In genomic region chr16:49986954-49987353, GRCm38 (mm10) we compare ENCODE assay signal across 19 mouse cellular contexts.
DNase-seq lines count a peak whose midpoint lies in the region; ATAC-seq and TF ChIP-seq lines count a peak whose summit lies in the region.
"Had no signal": no experiment of that assay in that cellular context is flagged by ENCODE, and none has a peak within 500 bp of the region (broad histone marks: within the 10 kb centered on the region; RNA-seq: fewer than 3 reads in every experiment).

No protein-coding gene starts in this region.

- no peaks in the 10 kb centered on the region for H3K27me3 ChIP-seq in intestine, embryonic 14.5 days (replicated peaks; ENCODE audit: control insufficient read depth, insufficient read depth, low read length)
- H3K27me3 ChIP-seq in intestine, postnatal 0 days (replicated peaks; ENCODE audit: control insufficient read depth, insufficient read depth, low read length), result no peaks in the 10 kb centered on the region
- no peaks in the 10 kb centered on the region for H3K27me3 ChIP-seq in liver, embryonic 12.5 days (replicated peaks)
- H3K27me3 ChIP-seq in stomach, postnatal 0 days (ENCODE audit: control insufficient read depth, insufficient read depth, low read length), result no peaks in the 10 kb centered on the region
- H3K27me3 ChIP-seq: heart, embryonic 15.5 days; kidney, embryonic 15.5 days; limb, embryonic 12.5 days had no signal

- H3K27ac ChIP-seq in intestine, embryonic 14.5 days (ENCODE audit: low read depth), result no peak overlapping the region
- no peak overlapping the region for H3K27ac ChIP-seq in intestine, postnatal 0 days (ENCODE audit: low read depth, low read length)
- H3K27ac ChIP-seq in liver, embryonic 12.5 days, result no peak overlapping the region
- no peak overlapping the region for H3K27ac ChIP-seq in stomach, postnatal 0 days (replicated peaks)
- H3K27ac ChIP-seq: embryonic facial prominence, embryonic 10.5 days; heart, embryonic 15.5 days; kidney, embryonic 15.5 days; layer of hippocampus, adult 2 months; limb, embryonic 12.5 days had no signal

- TF ChIP-seq EP300 in stomach, postnatal 0 days (optimal IDR thresholded peaks at IDR 0.05), result no peak

- H3K4me3 ChIP-seq in intestine, embryonic 14.5 days (ENCODE audit: low read depth, low read length), result no peak overlapping the region
- H3K4me3 ChIP-seq in intestine, postnatal 0 days (ENCODE audit: low read depth, low read length), result no peak overlapping the region
- no peak overlapping the region for H3K4me3 ChIP-seq in liver, embryonic 12.5 days
- H3K4me3 ChIP-seq in stomach, postnatal 0 days (ENCODE audit: low read depth, low read length), result no peak overlapping the region
- H3K4me3 ChIP-seq: embryonic facial prominence, embryonic 10.5 days; heart, embryonic 15.5 days; kidney, embryonic 15.5 days; layer of hippocampus, adult 2 months; limb, embryonic 12.5 days had no signal

- H3K9ac ChIP-seq in intestine, embryonic 14.5 days (ENCODE audit: low read length), result no peak overlapping the region
- H3K9ac ChIP-seq in intestine, postnatal 0 days (ENCODE audit: low read depth, low read length), result no peak overlapping the region
- H3K9ac ChIP-seq in liver, embryonic 12.5 days, result no peak overlapping the region
- H3K9ac ChIP-seq in stomach, postnatal 0 days (ENCODE audit: low read length), result no peak overlapping the region
- H3K9ac ChIP-seq: heart, embryonic 15.5 days; kidney, embryonic 15.5 days; limb, embryonic 12.5 days had no signal

- 0 out of 2 replicates have a peak, but pooled peaks have one; percentile 12 for ATAC-seq in intestine, embryonic 14.5 days (replicated peaks; ENCODE audit: low FRiP score, low TSS enrichment, low read depth)
- ATAC-seq in intestine, postnatal 0 days, result no peak
- peak; percentile 44; the same call in 1 of the 2 replicates for ATAC-seq in liver, embryonic 12.5 days
- peak; percentile 89 for ATAC-seq in monocyte, adult 5-6 weeks (replicated peaks; ENCODE audit: insufficient number of reproducible peaks, low FRiP score, low TSS enrichment, poor library complexity, severe bottlenecking)
- no peak for ATAC-seq in stomach, postnatal 0 days (ENCODE audit: low FRiP score, low TSS enrichment)

- no peaks in the 10 kb centered on the region for H3K9me3 ChIP-seq in intestine, embryonic 14.5 days (ENCODE audit: control insufficient read depth, low read length)
- no peaks in the 10 kb centered on the region for H3K9me3 ChIP-seq in intestine, postnatal 0 days (ENCODE audit: control insufficient read depth)
- no peaks in the 10 kb centered on the region for H3K9me3 ChIP-seq in liver, embryonic 12.5 days (replicated peaks)
- H3K9me3 ChIP-seq in stomach, postnatal 0 days (ENCODE audit: control insufficient read depth, low read length), result no peaks in the 10 kb centered on the region
- H3K9me3 ChIP-seq: embryonic facial prominence, embryonic 10.5 days; heart, embryonic 15.5 days; kidney, embryonic 15.5 days; limb, embryonic 12.5 days had no signal

- intact Hi-C loops in left cerebral cortex, postnatal 36 days (cut with DNase I), result no loop called here

- no peak for TF ChIP-seq CTCF in intestine, postnatal 0 days (IDR thresholded peaks at IDR 0.05; ENCODE audit: low read depth)
- no peak for TF ChIP-seq CTCF in stomach, postnatal 0 days (IDR thresholded peaks at IDR 0.05; ENCODE audit: low read depth)

- WGBS in intestine, embryonic 14.5 days, result 70% methylated on average over 6 of the region's 6 CpGs
- 32% methylated on average over 6 of the region's 6 CpGs for whole genome bisulfite sequencing in intestine, postnatal 0 days
- whole genome bisulfite sequencing in liver, embryonic 12.5 days (ENCODE audit: insufficient replicate concordance), result 22% methylated on average over 6 of the region's 6 CpGs
- 65% methylated on average over 6 of the region's 6 CpGs for whole genome bisulfite sequencing in stomach, postnatal 0 days

- DNase-seq in intestine, embryonic 14.5 days (ENCODE audit: low spot score), result no peak
- DNase-seq in R1 (ENCODE audit: low read depth, low spot score), result peak; percentile 6
- no peak for DNase-seq in cerebellum, adult 18-20 months
- no peak for DNase-seq in left cerebral cortex, postnatal 36 days (ENCODE audit: low spot score in 2 of 2)
- no peak for DNase-seq in stomach, postnatal 0 days (ENCODE audit: low spot score)
- DNase-seq: adrenal gland, postnatal 36 days; B cell, adult 2 months; cerebellum, postnatal 25 days; lung, postnatal 14 days; midbrain, embryonic 14.5 days; thymus, postnatal 4 days had no signal

- no peak overlapping the region for H3K4me2 ChIP-seq in intestine, embryonic 14.5 days (ENCODE audit: low read length)
- H3K4me2 ChIP-seq in intestine, postnatal 0 days (replicated peaks; ENCODE audit: low read depth), result no peak overlapping the region
- no peak overlapping the region for H3K4me2 ChIP-seq in liver, embryonic 12.5 days
- H3K4me2 ChIP-seq in stomach, postnatal 0 days (replicated peaks; ENCODE audit: low read depth), result no peak overlapping the region
- H3K4me2 ChIP-seq: heart, embryonic 15.5 days; kidney, embryonic 15.5 days; limb, embryonic 12.5 days had no signal

- H3K4me1 ChIP-seq in intestine, embryonic 14.5 days (replicated peaks; ENCODE audit: control insufficient read depth, insufficient read depth, low read length), result no peaks in the 10 kb centered on the region
- no peaks in the 10 kb centered on the region for H3K4me1 ChIP-seq in intestine, postnatal 0 days (replicated peaks; ENCODE audit: control insufficient read depth, insufficient read depth, low read length)
- H3K4me1 ChIP-seq in liver, embryonic 12.5 days, result peaks cover 8% of the 10 kb centered on the region; the same call in 1 of the 2 replicates
- no peaks in the 10 kb centered on the region for H3K4me1 ChIP-seq in stomach, postnatal 0 days (replicated peaks; ENCODE audit: control insufficient read depth, insufficient read depth)
- H3K4me1 ChIP-seq: embryonic facial prominence, embryonic 10.5 days; heart, embryonic 15.5 days; limb, embryonic 12.5 days had no signal

- no peaks in the 10 kb centered on the region for H3K36me3 ChIP-seq in intestine, embryonic 14.5 days (ENCODE audit: control insufficient read depth, insufficient read depth, low read length)
- no peaks in the 10 kb centered on the region for H3K36me3 ChIP-seq in intestine, postnatal 0 days (ENCODE audit: control insufficient read depth, insufficient read depth)
- H3K36me3 ChIP-seq in liver, embryonic 12.5 days, result no peaks in the 10 kb centered on the region
- no peaks in the 10 kb centered on the region for H3K36me3 ChIP-seq in stomach, postnatal 0 days (ENCODE audit: control insufficient read depth, insufficient read depth, low read length)
- H3K36me3 ChIP-seq: embryonic facial prominence, embryonic 10.5 days; heart, embryonic 15.5 days; kidney, embryonic 15.5 days; limb, embryonic 12.5 days had no signal

Comparison
In these comparisons a context has a peak if more than half of its experiments do, and no peak if none do; other contexts are left out.
1. ATAC-seq: peak in intestine, embryonic 14.5 days (single experiment), liver, embryonic 12.5 days (single experiment) and monocyte, adult 5-6 weeks (single experiment); none in intestine, postnatal 0 days (single experiment) and stomach, postnatal 0 days (single experiment).